In genomic region chr7:82330860-82331259, GRCm38 (mm10) we compare ENCODE assay signal across 15 mouse cellular contexts. TPM values are rescaled to one million over a fixed set of nuclear protein-coding genes. Genes with fewer than 3 reads are reported as not detected.
"Had no signal": no experiment of that assay in that cellular context is flagged by ENCODE, and none has a peak within 500 bp of the region (broad histone marks: within the 10 kb centered on the region; RNA-seq: fewer than 3 reads in every experiment).

No protein-coding gene starts in this region.

- H3K4me3 ChIP-seq: kidney, embryonic 15.5 days; limb, embryonic 13.5 days; midbrain, embryonic 10.5 days; neural tube, embryonic 13.5 days; stomach, embryonic 15.5 days had no signal

- H3K36me3 ChIP-seq: kidney, embryonic 15.5 days; limb, embryonic 13.5 days; midbrain, embryonic 10.5 days; neural tube, embryonic 13.5 days; stomach, embryonic 15.5 days had no signal

- DNase-seq: kidney, adult 18-20 months; kidney, postnatal 14 days; layer of hippocampus, adult 9-11 months; lung, adult 18-20 months; midbrain, embryonic 14.5 days; right cerebral cortex, postnatal 14 days; thymus, adult 18-20 months; thymus, postnatal 14 days had no signal

- H3K4me2 ChIP-seq: kidney, embryonic 15.5 days; limb, embryonic 13.5 days; neural tube, embryonic 13.5 days; stomach, embryonic 15.5 days had no signal

- H3K27ac ChIP-seq: kidney, embryonic 15.5 days; limb, embryonic 13.5 days; liver, embryonic 14.5 days; midbrain, embryonic 10.5 days; neural tube, embryonic 13.5 days; stomach, embryonic 15.5 days had no signal

- H3K9ac ChIP-seq: kidney, embryonic 15.5 days; limb, embryonic 13.5 days; liver, embryonic 14.5 days; neural tube, embryonic 13.5 days; stomach, embryonic 15.5 days had no signal

- H3K9me3 ChIP-seq: kidney, embryonic 15.5 days; limb, embryonic 13.5 days; midbrain, embryonic 10.5 days; neural tube, embryonic 13.5 days; stomach, embryonic 15.5 days had no signal

RNA-seq across cellular contexts. Expression of gene Adamtsl3, which starts 4.6 kb away (rescaled TPM):
- total RNA-seq: monocyte, adult 5-6 weeks had no signal
- polyA plus RNA-seq: midbrain, embryonic 10.5 days had no signal
